ENCODE assay signal across 8 mouse cellular contexts in genomic region chr5:122770806-122771261, GRCm38 (mm10). TPM values are rescaled to one million over a fixed set of nuclear protein-coding genes. Genes with fewer than 3 reads are reported as not detected.
DNase-seq lines count a peak whose midpoint lies in the region; ATAC-seq and TF ChIP-seq lines count a peak whose summit lies in the region.

No protein-coding gene starts in this region.

- H3K27me3 ChIP-seq in heart, embryonic 14.5 days (ENCODE audit: control insufficient read depth, insufficient read depth, low read length) = no peaks in the 10 kb centered on the region

- H3K27ac ChIP-seq in ES-E14 (ENCODE audit: insufficient read depth, low read depth, low read length, poor library complexity, severe bottlenecking) = no peak overlapping the region
- H3K27ac ChIP-seq in heart, embryonic 14.5 days (replicated peaks in 1 of 2; ENCODE audit: control insufficient read depth in 1 of 2, insufficient read depth in 1 of 2, low read depth in 2 of 2, low read length in 2 of 2) = peak overlapping the region; percentile 65 to 79

- H3K9ac ChIP-seq in ES-E14 (ENCODE audit: insufficient read depth, low read depth, low read length, poor library complexity, severe bottlenecking) = peak overlapping the region; percentile 56; the same call in 1 of the 2 replicates
- H3K9ac ChIP-seq in heart, embryonic 14.5 days (ENCODE audit: low read length) = peak overlapping the region; percentile 54

- peak overlapping the region; percentile 15 to 17; a peak in 1 of 4 replicates for H3K4me3 ChIP-seq in ES-E14 (ENCODE audit: insufficient read depth in 1 of 2, low read depth in 1 of 2, low read length in 2 of 2, poor library complexity in 1 of 2, severe bottlenecking in 1 of 2)
- no peak overlapping the region for H3K4me3 ChIP-seq in heart, embryonic 14.5 days (ENCODE audit: control insufficient read depth in 1 of 2, insufficient read depth in 1 of 2, low read depth in 1 of 2, low read length in 2 of 2)

- peak overlapping the region; percentile 18; the same call in 1 of the 2 replicates for H3K4me2 ChIP-seq in heart, embryonic 14.5 days (ENCODE audit: low read length)

- WGBS in heart, embryonic 14.5 days = 48% methylated on average over 10 of the region's 10 CpGs

- H3K36me3 ChIP-seq in ES-E14 (ENCODE audit: control insufficient read depth, insufficient read depth, low read length, poor library complexity, severe bottlenecking) = no peaks in the 10 kb centered on the region
- H3K36me3 ChIP-seq in heart, embryonic 14.5 days (ENCODE audit: control insufficient read depth, insufficient read depth, low read length) = no peaks in the 10 kb centered on the region

- DNase-seq in 416B (ENCODE audit: low read depth) (peak; percentile 95), ES-E14 (ENCODE audit: low read depth, low spot score) (no peak)
- DNase-seq in cerebellum, postnatal 14 days = peak; percentile 88 to 95
- peak; percentile 70 to 84 for DNase-seq in kidney, postnatal 4 days
- DNase-seq in mesoderm, embryonic 11.5 days (ENCODE audit: low read depth, low spot score) = peak; percentile 12
- peak; percentile 70 to 71 for DNase-seq in urinary bladder, postnatal 4 days (ENCODE audit: low spot score in 2 of 2)
- no peak for DNase-seq in T-cell, adult 2 months (ENCODE audit: low spot score)

- in situ Hi-C loops in ES-E14 (cut with MboI; ENCODE audit: low sequenced_read_pairs in 2 of 2, unreplicated experiment in 2 of 2) = no loop called here

- peaks cover 7 to 21% of the 10 kb centered on the region in 2 experiments for H3K4me1 ChIP-seq in ES-E14 (ENCODE audit: control insufficient read depth in 2 of 2, insufficient read depth in 2 of 2, low read length in 2 of 2, poor library complexity in 1 of 2)
- H3K4me1 ChIP-seq in heart, embryonic 14.5 days (ENCODE audit: control insufficient read depth in 2 of 2, insufficient read depth in 2 of 2, low read length in 2 of 2) = peaks cover 11 to 13% of the 10 kb centered on the region in 2 experiments; a peak in 3 of 4 replicates

- no peaks in the 10 kb centered on the region for H3K9me3 ChIP-seq in ES-E14 (ENCODE audit: control insufficient read depth, insufficient read depth, low read depth, low read length)
- H3K9me3 ChIP-seq in heart, embryonic 14.5 days (ENCODE audit: control insufficient read depth, low read length) = no peaks in the 10 kb centered on the region

- ATAC-seq in heart, embryonic 14.5 days (ENCODE audit: insufficient number of reproducible peaks, insufficient read depth, low FRiP score, low read depth) = peak; percentile 32

TF ChIP-seq in ES-E14, 5 proteins besides CTCF, POLR2A, EP300 and RAD21:
- no peak for TF ChIP-seq ZNF384 (IDR thresholded peaks at IDR 0.05; ENCODE audit: low read depth, low read length)

RNA-seq across cellular contexts. Expression of gene Camkk2, which starts 8.4 kb away (rescaled TPM):
- 12.7 and 16.1 TPM in 2 replicates for total RNA-seq in ES-E14 (2012; rRNA removed)
- polyA plus RNA-seq in heart, embryonic 14.5 days (2014; fragmentation: Nextera tagmentation; extraction: Ambion mirVana) = 11.2 and 12.4 TPM in 2 replicates

RNA-seq across cellular contexts. Expression of gene Anapc5, which starts 50.3 kb away (rescaled TPM):
- 285 and 344 TPM in 2 replicates for total RNA-seq in ES-E14 (2012; rRNA removed)
- 327 and 338 TPM in 2 replicates for polyA plus RNA-seq in heart, embryonic 14.5 days (2014; fragmentation: Nextera tagmentation; extraction: Ambion mirVana)

Comparison
In these comparisons a context has a peak if more than half of its experiments do, and no peak if none do; other contexts are left out.
1. DNase-seq: peak in 416B (single experiment), cerebellum, postnatal 14 days (2 of 2), kidney, postnatal 4 days (2 of 2), mesoderm, embryonic 11.5 days (single experiment) and urinary bladder, postnatal 4 days (2 of 2); none in ES-E14 (single experiment) and T-cell, adult 2 months (single experiment).
2. H3K4me3 ChIP-seq: peak in ES-E14 (2 of 2); none in heart, embryonic 14.5 days (0 of 2).